Mouse (Mus musculus) liver, embryonic 15.5 days (tissue): ENCODE data around the gene Hadhb. TPM values are rescaled to one million over a fixed set of nuclear protein-coding genes. Genes with fewer than 3 reads are reported as not detected.
"Not testable (repeated sequence)": the region's sequence is repeated elsewhere in the genome, so short reads cannot be mapped to it uniquely, and the experiment has no call there.

Source experiments
- ATAC-seq: fragments of 200-750 bp; cut with Nextera tagmentation; 2 replicates; pipeline ENCODE4 v1.8.0; 2017; ENCODE audit warnings: moderate number of reproducible peaks, mild to moderate bottlenecking, moderate library complexity; ENCODE audit not compliant: insufficient read depth
- H3K27ac ChIP-seq: fragments of 300-500 bp; sonication (generic); replicated peaks from 2 replicates; pipeline ENCODE4 v1.5.1; 2015; ENCODE audit warnings: mild to moderate bottlenecking, inconsistent platforms
- H3K27me3 ChIP-seq: fragments of 300-500 bp; sonication (generic); 2 replicates; pipeline ENCODE4 v1.6.1; 2015; ENCODE audit warnings: mild to moderate bottlenecking, inconsistent platforms
- H3K36me3 ChIP-seq: fragments of 300-500 bp; sonication (generic); replicated peaks from 2 replicates; pipeline ENCODE4 v1.6.1; 2015; ENCODE audit warnings: moderate library complexity, mild to moderate bottlenecking, inconsistent platforms
- H3K4me1 ChIP-seq: fragments of 300-500 bp; sonication (generic); replicated peaks from 2 replicates; pipeline ENCODE4 v1.6.1; 2015; ENCODE audit warnings: inconsistent platforms
- H3K4me2 ChIP-seq: fragments of 300-500 bp; sonication (generic); 2 replicates; pipeline ENCODE4 v1.6.1; 2015; ENCODE audit warnings: moderate library complexity, mild to moderate bottlenecking, inconsistent platforms
- H3K4me3 ChIP-seq: fragments of 300-500 bp; sonication (generic); replicated peaks from 2 replicates; pipeline ENCODE4 v1.5.1; 2015; ENCODE audit warnings: mild to moderate bottlenecking, inconsistent platforms
- H3K9ac ChIP-seq: fragments of 300-500 bp; sonication (generic); 2 replicates; pipeline ENCODE4 v1.6.1; 2015; ENCODE audit warnings: moderate library complexity, mild to moderate bottlenecking, inconsistent platforms
- H3K9me3 ChIP-seq: fragments of 300-500 bp; sonication (generic); replicated peaks from 2 replicates; pipeline ENCODE4 v1.6.1; 2016; ENCODE audit warnings: inconsistent platforms
- WGBS: fragments of 180-500 bp; shearing (Covaris S2); methylation state at CpG from one replicate; pipeline ENCODE4 v1.1.7; 2015; ENCODE audit warnings: mixed read lengths; ENCODE audit not compliant: insufficient replicate concordance; 5-methylcytosine and 5-hydroxymethylcytosine counted together
- polyA plus RNA-seq: library from polyadenylated mRNA; unstranded; fragments of >200 nt; fragmentation: Nextera tagmentation; extraction: Ambion mirVana; gene quantifications from 2 replicates; pipeline ENCODE4 v1.2.1, GENCODE M21; 2015

Gene Hadhb
- polyA plus RNA-seq, 1 experiment from 2014 or later: 140 TPM

GRCm38 (mm10) chr5:30207276-30207675, 52.2 kb downstream of the Hadhb start:
- H3K4me1 ChIP-seq: no peaks in the 10 kb centered on the region
- H3K36me3 ChIP-seq: no peaks in the 10 kb centered on the region
- WGBS: 41% methylated on average over 6 of the region's 6 CpGs
- no peak for ATAC-seq
- H3K27ac ChIP-seq: no peak overlapping the region
- H3K4me2 ChIP-seq: no peak overlapping the region
- H3K9ac ChIP-seq: no peak overlapping the region
- H3K27me3 ChIP-seq: no peaks in the 10 kb centered on the region
- no peak overlapping the region for H3K4me3 ChIP-seq
- H3K9me3 ChIP-seq: no peaks in the 10 kb centered on the region

- not testable (repeated sequence) for H3K4me1 ChIP-seq, H3K4me3 ChIP-seq, H3K4me2 ChIP-seq, H3K9me3 ChIP-seq, H3K9ac ChIP-seq, ATAC-seq, H3K27me3 ChIP-seq, H3K27ac ChIP-seq, H3K36me3 ChIP-seq
- WGBS: 62% methylated on average over 5 of the region's 5 CpGs
Measured at GRCm38 (mm10) chr5:30210758-30211157, 55.7 kb downstream of the Hadhb start.

- Histone ChIP-seq H3K4me3 (no peak overlapping the region), H3K27ac (no peak overlapping the region), H3K9ac (no peak overlapping the region), H3K36me3 (no peaks in the 10 kb centered on the region), H3K27me3 (no peaks in the 10 kb centered on the region), H3K4me2 (no peak overlapping the region), H3K4me1 (no peaks in the 10 kb centered on the region), H3K9me3 (no peaks in the 10 kb centered on the region)
- ATAC-seq: no peak
- WGBS: 4% methylated on average over 4 of the region's 4 CpGs
Measured at GRCm38 (mm10) chr5:30214889-30215288, 59.8 kb downstream of the Hadhb start.

DNA sequence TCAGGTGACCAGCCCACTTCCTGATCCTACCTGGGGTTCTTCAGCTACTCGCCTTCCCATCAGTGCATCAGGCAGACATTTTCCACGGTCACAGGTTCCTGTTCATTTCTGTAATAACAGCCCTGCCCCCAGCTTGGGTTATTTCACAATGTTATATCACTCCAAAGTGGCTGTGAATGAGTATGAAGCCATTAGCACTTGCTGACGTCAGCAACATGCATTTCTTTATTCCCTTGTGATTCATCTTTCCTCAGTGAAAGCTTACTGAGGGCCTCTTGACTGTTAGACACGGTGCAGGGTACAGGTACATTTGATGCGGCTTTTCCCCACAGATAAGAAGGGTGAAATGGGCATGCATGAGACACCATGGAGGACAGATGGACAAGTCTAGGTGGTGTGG, 60.9 kb downstream of the Hadhb start:
- H3K27ac ChIP-seq: no peak overlapping the region
- no peaks in the 10 kb centered on the region for H3K4me1 ChIP-seq
- no peaks in the 10 kb centered on the region for H3K36me3 ChIP-seq
- H3K9ac ChIP-seq: no peak overlapping the region
- no peak overlapping the region for H3K4me2 ChIP-seq
- 45% methylated on average over 5 of the region's 5 CpGs for WGBS
- H3K9me3 ChIP-seq: no peaks in the 10 kb centered on the region
- no peaks in the 10 kb centered on the region for H3K27me3 ChIP-seq
- ATAC-seq: no peak
- no peak overlapping the region for H3K4me3 ChIP-seq

GRCm38 (mm10) chr5:30219715-30220114, 64.7 kb downstream of the Hadhb start:
- Histone ChIP-seq H3K9ac (no peak overlapping the region), H3K27ac (no peak overlapping the region), H3K36me3 (peaks cover 6% of the 10 kb centered on the region; the same call in 1 of the 2 replicates), H3K27me3 (no peaks in the 10 kb centered on the region), H3K4me1 (no peaks in the 10 kb centered on the region), H3K4me2 (no peak overlapping the region), H3K4me3 (no peak overlapping the region), H3K9me3 (no peaks in the 10 kb centered on the region)
- 56% methylated on average over 2 of the region's 2 CpGs for WGBS
- no peak for ATAC-seq

DNA sequence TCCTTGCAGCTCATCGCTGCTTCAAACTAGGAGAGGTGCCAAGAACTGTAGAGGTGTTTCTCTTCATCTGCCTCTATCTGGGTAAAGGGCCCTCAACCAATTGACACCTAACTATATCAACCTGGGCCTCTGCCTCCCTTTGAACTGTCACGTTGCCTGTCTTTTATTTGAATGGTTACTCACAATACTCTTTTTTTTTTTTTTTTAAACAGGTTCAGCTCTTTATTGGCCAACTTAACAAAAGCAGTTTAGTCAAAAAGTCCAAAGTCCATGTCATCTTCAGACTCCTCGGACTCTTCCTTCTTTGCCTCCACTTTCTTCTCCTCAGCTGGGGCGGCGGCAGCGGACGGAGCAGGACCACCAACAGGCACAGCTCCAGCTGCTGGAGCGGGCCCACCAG, 65.6 kb downstream of the Hadhb start:
- no peaks in the 10 kb centered on the region for H3K9me3 ChIP-seq
- H3K4me3 ChIP-seq: no peak overlapping the region
- H3K4me1 ChIP-seq: no peaks in the 10 kb centered on the region
- no peaks in the 10 kb centered on the region for H3K27me3 ChIP-seq
- 71% methylated on average over 8 of the region's 8 CpGs for WGBS
- no peak overlapping the region for H3K9ac ChIP-seq
- H3K27ac ChIP-seq: no peak overlapping the region
- no peak overlapping the region for H3K4me2 ChIP-seq
- no peak for ATAC-seq
- peaks cover 6% of the 10 kb centered on the region; the same call in 1 of the 2 replicates for H3K36me3 ChIP-seq

GRCm38 (mm10) chr5:30222681-30223080, 67.6 kb downstream of the Hadhb start:
- H3K4me2 ChIP-seq: no peak overlapping the region
- no peak overlapping the region for H3K4me3 ChIP-seq
- no peak for ATAC-seq
- H3K4me1 ChIP-seq: no peaks in the 10 kb centered on the region
- no peak overlapping the region for H3K27ac ChIP-seq
- WGBS: 92% methylated on average over 8 of the region's 8 CpGs
- no peak overlapping the region for H3K9ac ChIP-seq
- H3K9me3 ChIP-seq: no peaks in the 10 kb centered on the region
- H3K36me3 ChIP-seq: peaks cover 6% of the 10 kb centered on the region; the same call in 1 of the 2 replicates
- H3K27me3 ChIP-seq: no peaks in the 10 kb centered on the region

DNA sequence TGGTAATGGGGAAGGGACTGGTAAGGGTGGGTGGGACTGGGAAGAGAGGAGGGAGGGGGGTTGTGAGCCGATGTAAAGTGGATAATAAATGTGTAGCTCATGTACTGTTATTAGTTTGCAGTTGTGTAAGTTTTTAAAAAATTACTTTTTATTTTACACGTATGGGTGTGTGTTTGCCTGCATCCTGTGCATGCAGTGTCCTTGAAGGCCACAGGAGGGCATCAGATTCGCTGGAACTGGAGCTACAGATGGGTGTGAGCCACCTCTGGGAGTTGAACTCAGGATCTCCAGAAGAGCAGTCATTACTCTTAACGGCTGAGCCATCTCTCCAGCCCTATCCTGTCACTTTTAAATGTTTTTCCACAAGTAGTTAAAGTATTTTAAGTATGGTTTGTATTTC, 75.9 kb downstream of the Hadhb start:
- Histone ChIP-seq H3K4me2 (no peak overlapping the region), H3K4me1 (peaks cover 38% of the 10 kb centered on the region), H3K27me3 (no peaks in the 10 kb centered on the region), H3K4me3 (no peak overlapping the region), H3K9ac (no peak overlapping the region), H3K27ac (no peak overlapping the region), H3K9me3 (no peaks in the 10 kb centered on the region), H3K36me3 (peaks cover 6% of the 10 kb centered on the region)
- ATAC-seq: no peak
- WGBS: 67% methylated on average over 4 of the region's 4 CpGs

- ATAC-seq: no peak
- Histone ChIP-seq H3K27ac (peak overlapping the region; percentile 76), H3K27me3 (no peaks in the 10 kb centered on the region), H3K36me3 (peaks cover 6% of the 10 kb centered on the region), H3K4me2 (peak overlapping the region; percentile 92), H3K4me3 (peak overlapping the region; percentile 83), H3K9ac (peak overlapping the region; percentile 64), H3K4me1 (peaks cover 45% of the 10 kb centered on the region), H3K9me3 (no peaks in the 10 kb centered on the region)
- WGBS: 41% methylated on average over 16 of the region's 16 CpGs
Measured at GRCm38 (mm10) chr5:30231891-30232270, 76.8 kb downstream of the Hadhb start.

- H3K4me2 ChIP-seq: peak within 1 kb of the TSS; percentile 92
- no peaks in the 10 kb centered on the region for H3K9me3 ChIP-seq
- ATAC-seq: peak; percentile 97
- H3K4me3 ChIP-seq: peak within 1 kb of the TSS; percentile 83
- no peaks in the 10 kb centered on the region for H3K27me3 ChIP-seq
- under 1% methylated on average over 71 of the region's 71 CpGs for WGBS
- H3K9ac ChIP-seq: peak within 1 kb of the TSS; percentile 75
- H3K36me3 ChIP-seq: peaks cover 6% of the 10 kb centered on the region
- peaks cover 45% of the 10 kb centered on the region for H3K4me1 ChIP-seq
- H3K27ac ChIP-seq: peak within 1 kb of the TSS; percentile 87
Measured at GRCm38 (mm10) chr5:30232271-30232971, 77.4 kb downstream of the Hadhb start, which contains the start of gene Selenoi. Selenoi (plus strand) TSS chr5:30232581.

DNA sequence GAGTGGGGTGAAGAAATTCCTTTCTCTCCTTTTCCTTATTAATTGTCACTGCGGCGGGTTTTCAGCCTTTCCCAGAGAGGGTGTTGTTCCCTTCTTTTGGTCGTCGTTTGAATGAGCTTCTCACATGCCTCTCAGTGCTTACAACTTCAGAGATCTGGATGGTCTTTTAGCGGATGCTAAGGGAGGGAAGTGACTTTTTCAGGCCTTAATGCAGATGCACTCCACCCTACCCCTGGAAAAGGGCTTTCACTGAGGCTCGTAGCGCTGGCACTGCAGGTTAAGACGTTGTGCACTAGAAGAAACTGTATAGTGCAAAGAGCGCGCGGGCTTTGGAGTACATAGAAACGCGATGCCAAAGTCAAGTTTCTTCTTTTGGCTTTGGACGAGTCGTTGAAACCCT, 78.0 kb downstream of the Hadhb start:
- no peaks in the 10 kb centered on the region for H3K9me3 ChIP-seq
- no peaks in the 10 kb centered on the region for H3K27me3 ChIP-seq
- 2% methylated on average over 15 of the region's 15 CpGs for WGBS
- H3K9ac ChIP-seq: peak overlapping the region; percentile 75
- H3K4me1 ChIP-seq: peaks cover 45% of the 10 kb centered on the region
- peak overlapping the region; percentile 92 for H3K4me2 ChIP-seq
- peak overlapping the region; percentile 87 for H3K27ac ChIP-seq
- peak overlapping the region; percentile 83 for H3K4me3 ChIP-seq
- H3K36me3 ChIP-seq: peaks cover 6% of the 10 kb centered on the region
- no peak for ATAC-seq

- 3% methylated on average over 8 of the region's 8 CpGs for WGBS
- H3K4me2 ChIP-seq: peak overlapping the region; percentile 92
- H3K27ac ChIP-seq: peak overlapping the region; percentile 87
- H3K27me3 ChIP-seq: no peaks in the 10 kb centered on the region
- peak overlapping the region; percentile 83 for H3K4me3 ChIP-seq
- peaks cover 47% of the 10 kb centered on the region for H3K4me1 ChIP-seq
- peak overlapping the region; percentile 75 for H3K9ac ChIP-seq
- H3K36me3 ChIP-seq: peaks cover 6% of the 10 kb centered on the region
- ATAC-seq: no peak
- no peaks in the 10 kb centered on the region for H3K9me3 ChIP-seq
Measured at GRCm38 (mm10) chr5:30233979-30234378, 78.9 kb downstream of the Hadhb start.
